Mouse (Mus musculus): ENCODE data around the gene Tbl2.

GRCm38 (mm10) chr5:135149053-135149819 is at the start of gene Tbl2:
- no peak for TF ChIP-seq CTCF (IDR thresholded peaks at IDR 0.05; ENCODE audit: control insufficient read depth, insufficient read depth, insufficient read length)
- no peak for TF ChIP-seq FOSL1 (IDR thresholded peaks at IDR 0.05; ENCODE audit: insufficient read depth, low read length, poor library complexity, severe bottlenecking)
